34 mouse cellular contexts compared by ENCODE assay signal in the genomic region with DNA sequence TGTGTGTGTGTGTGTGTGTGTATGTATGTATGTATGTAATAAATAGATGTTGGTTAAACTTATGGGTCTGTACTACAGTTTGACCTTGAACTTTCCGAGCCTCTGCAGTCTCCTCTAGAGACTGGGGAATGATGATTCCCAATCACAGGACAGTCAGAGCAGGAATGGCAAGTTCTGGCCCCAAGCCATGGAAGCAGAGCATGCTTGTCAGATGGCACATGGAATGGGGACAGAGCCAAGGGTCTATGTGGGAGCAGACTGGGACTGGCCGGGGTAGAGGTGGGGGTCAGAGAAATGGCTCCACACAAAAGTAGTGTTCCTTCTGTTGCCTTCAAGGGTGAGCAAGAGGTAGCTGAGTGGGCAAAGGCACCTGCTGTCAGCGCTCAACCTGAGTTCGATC. TPM values are rescaled to one million over a fixed set of nuclear protein-coding genes. Genes with fewer than 3 reads are reported as not detected.
"Had no signal": no experiment of that assay in that cellular context is flagged by ENCODE, and none has a peak within 500 bp of the region (broad histone marks: within the 10 kb centered on the region; RNA-seq: fewer than 3 reads in every experiment).

No protein-coding gene starts in this region.

- H3K27ac ChIP-seq: heart, adult 2 months; hindbrain, embryonic 14.5 days; kidney, embryonic 15.5 days; kidney, postnatal 0 days; limb, embryonic 13.5 days; limb, embryonic 15.5 days; liver, embryonic 12.5 days; liver, embryonic 14.5 days had no signal

- H3K9me3 ChIP-seq: heart, embryonic 12.5 days; kidney, embryonic 15.5 days; limb, embryonic 13.5 days; limb, embryonic 15.5 days; liver, embryonic 12.5 days had no signal

- H3K9ac ChIP-seq: hindbrain, embryonic 14.5 days; kidney, embryonic 15.5 days; limb, embryonic 13.5 days; limb, embryonic 15.5 days; liver, embryonic 12.5 days; liver, embryonic 14.5 days had no signal

- DNase-seq: gastrocnemius, postnatal 14 days; gastrocnemius, postnatal 36 days; heart, adult 11 months; heart, adult 2 months; heart, postnatal 10 days; kidney, adult 11 months; kidney, adult 2 months; kidney, adult 9 months; kidney, postnatal 14 days; kidney, postnatal 36 days; layer of hippocampus, adult 9-11 months; layer of hippocampus, postnatal 36 days had no signal

- ATAC-seq: hindbrain, embryonic 16.5 days; liver, embryonic 12.5 days had no signal

- H3K4me2 ChIP-seq: heart, embryonic 12.5 days; hindbrain, embryonic 14.5 days; kidney, embryonic 15.5 days; limb, embryonic 13.5 days; limb, embryonic 15.5 days; liver, embryonic 12.5 days had no signal

- H3K27me3 ChIP-seq: kidney, embryonic 15.5 days; limb, embryonic 13.5 days; limb, embryonic 15.5 days; liver, embryonic 12.5 days had no signal

- H3K4me1 ChIP-seq: liver, embryonic 12.5 days had no signal

- H3K36me3 ChIP-seq: heart, embryonic 12.5 days; kidney, embryonic 15.5 days; limb, embryonic 13.5 days; limb, embryonic 15.5 days; liver, embryonic 12.5 days had no signal

- H3K4me3 ChIP-seq: heart, adult 2 months; heart, embryonic 12.5 days; kidney, embryonic 15.5 days; limb, embryonic 13.5 days; limb, embryonic 15.5 days; liver, embryonic 12.5 days had no signal

RNA-seq across cellular contexts. Expression of gene Edn2, which starts 7.3 kb away (rescaled TPM):
- total RNA-seq: gastrocnemius, adult 18-20 months; gastrocnemius, adult 8-10 months; gastrocnemius, postnatal 14 days; gastrocnemius, postnatal 36 days; heart, adult 2 months; heart, postnatal 10 days; heart, postnatal 25 days; hematopoietic stem cell, adult 5-6 weeks; layer of hippocampus, adult 18-20 months; layer of hippocampus, adult 8-10 months; layer of hippocampus, postnatal 14 days; layer of hippocampus, postnatal 36 days; left cerebral cortex, adult 18-20 months; left cerebral cortex, postnatal 10 days; left cerebral cortex, postnatal 36 days; liver, adult 2 months had no signal
- polyA plus RNA-seq: hindbrain, embryonic 11.5 days; hindbrain, embryonic 14.5 days; hindbrain, embryonic 16.5 days; kidney, adult 2 months; kidney, postnatal 0 days; limb, embryonic 11.5 days; liver, adult 2 months had no signal
